Mouse (Mus musculus): ENCODE data around the gene Sox15. TPM values are rescaled to one million over a fixed set of nuclear protein-coding genes. Genes with fewer than 3 reads are reported as not detected.
"Not testable (repeated sequence)": the region's sequence is repeated elsewhere in the genome, so short reads cannot be mapped to it uniquely, and the experiment has no call there.

Gene Sox15
- not detected for total RNA-seq (2021)
- long read RNA-seq, experiment 1: 0 reads
- long read RNA-seq, experiment 2: 0 reads

DNA sequence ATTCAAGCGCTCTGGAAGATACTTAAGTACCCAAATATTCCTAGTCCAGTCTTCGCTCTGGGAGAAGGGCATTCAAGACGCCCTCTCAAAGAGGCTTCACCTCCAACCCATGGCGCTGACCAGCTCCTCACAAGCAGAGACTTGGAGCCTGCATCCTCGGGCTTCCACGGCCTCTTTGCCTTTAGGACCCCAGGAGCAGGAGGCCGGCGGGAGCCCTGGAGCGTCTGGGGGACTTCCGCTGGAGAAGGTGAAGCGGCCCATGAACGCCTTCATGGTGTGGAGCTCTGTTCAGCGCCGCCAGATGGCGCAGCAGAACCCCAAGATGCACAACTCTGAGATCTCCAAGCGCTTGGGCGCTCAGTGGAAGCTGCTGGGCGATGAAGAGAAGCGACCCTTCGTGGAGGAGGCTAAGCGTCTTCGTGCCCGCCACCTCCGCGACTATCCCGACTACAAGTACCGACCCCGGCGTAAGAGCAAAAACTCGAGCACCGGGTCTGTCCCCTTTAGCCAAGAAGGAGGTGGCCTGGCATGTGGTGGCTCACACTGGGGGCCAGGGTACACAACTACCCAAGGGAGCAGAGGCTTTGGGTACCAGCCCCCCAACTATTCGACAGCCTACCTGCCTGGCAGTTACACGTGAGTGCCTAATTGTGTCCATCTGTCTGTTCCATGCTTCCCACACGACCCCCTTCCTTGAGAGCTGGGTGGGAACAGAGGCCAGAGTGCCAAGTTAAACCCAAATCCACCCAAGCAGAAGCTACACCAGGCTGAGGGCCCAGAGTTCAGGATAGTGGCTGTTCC is at the start of gene Sox15:
Gene Sox15, plus strand, starts transcription at position 51 of the 801 bp plus-strand sequence.
- peak; percentile 70 to 80 for DNase-seq
- intact Hi-C loops (cut with DNase I): loop anchor here (1.0 to 2.0 kb wide), 2 partner anchors 25 to 100 kb away; no protein-coding TSS in a partner anchor

DNA sequence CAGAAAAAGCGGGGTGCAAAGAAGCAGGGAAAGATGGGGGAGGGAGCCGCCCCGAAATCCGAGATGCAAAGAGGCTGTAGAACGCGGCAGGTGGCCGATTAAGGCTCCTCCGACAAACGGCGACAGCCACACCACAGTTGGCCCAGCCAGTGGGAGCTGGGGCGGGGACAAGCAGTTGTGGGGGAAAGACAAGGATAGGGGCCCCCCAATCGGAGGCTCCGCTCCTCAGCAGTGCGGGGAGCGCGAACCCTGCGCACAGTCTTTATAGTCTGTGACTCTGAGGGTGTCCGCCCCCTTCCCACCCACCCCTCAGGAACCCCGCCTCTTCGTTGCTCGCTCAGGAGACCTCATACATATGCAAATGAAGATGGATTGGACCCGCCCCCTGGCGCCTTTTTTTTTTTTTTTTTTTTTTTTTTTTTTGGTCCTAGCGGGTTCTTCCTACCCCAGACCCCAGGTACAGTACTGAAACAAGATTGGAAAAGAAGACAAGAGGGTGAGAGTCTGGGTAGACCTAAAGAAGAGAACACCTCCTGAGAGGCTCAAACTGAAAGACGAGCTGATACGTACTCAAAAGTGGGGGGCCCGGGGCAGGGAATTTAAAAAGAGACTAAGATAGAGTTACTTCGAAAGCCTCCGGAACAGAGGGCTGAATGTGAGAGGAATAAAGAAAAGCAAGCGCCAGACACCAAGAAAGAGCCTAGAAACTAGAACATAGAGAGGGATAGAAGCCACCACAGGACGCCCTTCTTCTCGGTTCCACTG is 49.2 kb upstream of the Sox15 start, which contains the start of gene Atp1b2:
Gene Atp1b2, minus strand, starts transcription at position 217 of the 765 bp plus-strand sequence.
- intact Hi-C loops (cut with DNase I): loop anchor here (2.0 kb wide), 1 partner anchor 25 kb away; the partner anchor contains the start of genes Trp53 and Wrap53
- DNase-seq: peak; percentile 71 to 76

DNA sequence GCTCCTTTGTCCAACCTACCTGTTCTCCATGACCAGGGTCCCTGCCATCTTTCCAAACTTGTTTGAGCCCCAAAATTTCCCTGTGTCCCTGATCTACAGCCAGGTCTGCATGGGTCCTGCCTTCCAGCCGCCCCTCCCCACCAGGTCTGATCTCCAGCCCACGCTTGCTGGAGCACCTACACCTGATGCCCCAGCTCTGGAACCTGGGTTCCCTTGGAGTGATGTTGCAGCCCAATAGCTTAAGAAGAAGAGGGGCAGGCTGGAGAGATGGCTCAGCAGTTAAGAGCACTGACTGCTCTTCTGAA is 48.7 kb upstream of the Sox15 start:
- DNase-seq: no peak
- intact Hi-C loops (cut with DNase I): no loop called here

- intact Hi-C loops (cut with DNase I): no loop called here
- DNase-seq: no peak
Measured at GRCm38 (mm10) chr11:69606832-69607231, 48.3 kb upstream of the Sox15 start.

DNA sequence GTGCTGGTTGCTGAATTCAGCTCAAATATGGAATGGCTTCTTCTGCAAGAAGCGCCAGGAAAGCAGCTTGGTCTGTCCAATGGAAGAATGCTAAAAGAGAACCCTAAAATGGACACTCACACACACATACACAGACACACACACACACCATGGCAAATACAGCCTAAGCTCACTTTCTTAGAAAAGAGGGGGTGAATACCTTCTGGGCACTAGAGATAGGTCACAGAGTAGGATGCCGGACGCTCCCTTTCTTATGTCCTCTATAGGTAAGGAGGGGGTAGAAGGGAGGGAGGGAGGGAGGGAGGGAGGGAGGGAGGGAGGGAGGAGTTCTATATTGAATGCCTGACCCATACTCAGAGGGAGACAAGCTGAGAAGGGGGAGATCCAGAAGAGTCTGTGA is 46.6 kb upstream of the Sox15 start:
- intact Hi-C loops (cut with DNase I): no loop called here
- DNase-seq: no peak

GRCm38 (mm10) chr11:69609416-69609815 is 45.7 kb upstream of the Sox15 start:
- DNase-seq: no peak
- intact Hi-C loops (cut with DNase I): no loop called here

GRCm38 (mm10) chr11:69610899-69611298 is 44.2 kb upstream of the Sox15 start:
- intact Hi-C loops (cut with DNase I): no loop called here
- no peak for DNase-seq

- intact Hi-C loops (cut with DNase I): loop anchor here (1.0 to 2.0 kb wide), 2 partner anchors 34 to 67 kb away; no protein-coding TSS in a partner anchor
- DNase-seq: peak; percentile 89 to 95
Measured at GRCm38 (mm10) chr11:69613553-69614256, 41.4 kb upstream of the Sox15 start.

DNA sequence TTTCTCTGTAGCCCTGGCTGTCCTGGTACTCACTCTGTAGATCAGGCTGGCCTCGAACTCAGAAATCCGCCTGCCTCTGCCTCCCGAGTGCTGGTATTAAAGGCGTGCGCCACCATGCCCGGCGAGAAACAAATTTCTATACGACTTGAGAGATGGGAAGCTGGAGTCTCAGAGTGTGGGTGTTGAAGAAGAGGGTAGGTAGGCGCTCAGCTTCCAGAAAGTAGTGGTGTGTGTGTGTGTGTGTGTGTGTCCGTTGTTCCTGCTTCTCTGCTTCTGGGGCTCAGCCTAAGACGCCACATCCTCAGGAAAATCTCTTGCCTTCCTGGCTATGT is 40.9 kb upstream of the Sox15 start:
- intact Hi-C loops (cut with DNase I): loop anchor here (2.0 kb wide), 1 partner anchor 67 kb away; no protein-coding TSS in a partner anchor

GRCm38 (mm10) chr11:69616781-69617180 is 38.3 kb upstream of the Sox15 start:
- intact Hi-C loops (cut with DNase I): no loop called here
- no peak for DNase-seq

More for the DNA sequence above, 40.9 kb upstream of the Sox15 start:
- not testable (repeated sequence) for DNase-seq

DNA sequence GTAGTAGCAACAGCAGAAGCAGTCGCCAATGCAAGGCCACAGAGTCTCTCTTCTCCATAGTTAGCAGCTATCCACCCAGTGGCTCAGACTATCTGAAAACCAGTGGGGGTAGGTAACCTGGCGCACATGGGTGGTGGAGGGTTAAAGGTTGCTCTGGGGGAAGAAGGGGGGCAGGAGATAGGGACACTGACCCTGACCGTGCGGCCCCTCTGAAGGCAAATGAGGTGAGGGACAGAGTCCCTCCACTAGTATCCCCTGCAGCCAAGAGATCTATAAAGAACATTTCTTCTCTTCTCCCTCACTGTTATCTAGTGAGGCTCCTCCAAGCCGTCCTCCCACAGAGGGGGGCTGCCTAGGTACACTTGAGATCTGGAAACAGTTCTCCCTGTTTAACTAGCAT is 37.3 kb upstream of the Sox15 start, which contains the start of gene Shbg:
Gene Shbg, minus strand, starts transcription at position 101 of the 400 bp plus-strand sequence.
- no peak for DNase-seq
- intact Hi-C loops (cut with DNase I): no loop called here

DNA sequence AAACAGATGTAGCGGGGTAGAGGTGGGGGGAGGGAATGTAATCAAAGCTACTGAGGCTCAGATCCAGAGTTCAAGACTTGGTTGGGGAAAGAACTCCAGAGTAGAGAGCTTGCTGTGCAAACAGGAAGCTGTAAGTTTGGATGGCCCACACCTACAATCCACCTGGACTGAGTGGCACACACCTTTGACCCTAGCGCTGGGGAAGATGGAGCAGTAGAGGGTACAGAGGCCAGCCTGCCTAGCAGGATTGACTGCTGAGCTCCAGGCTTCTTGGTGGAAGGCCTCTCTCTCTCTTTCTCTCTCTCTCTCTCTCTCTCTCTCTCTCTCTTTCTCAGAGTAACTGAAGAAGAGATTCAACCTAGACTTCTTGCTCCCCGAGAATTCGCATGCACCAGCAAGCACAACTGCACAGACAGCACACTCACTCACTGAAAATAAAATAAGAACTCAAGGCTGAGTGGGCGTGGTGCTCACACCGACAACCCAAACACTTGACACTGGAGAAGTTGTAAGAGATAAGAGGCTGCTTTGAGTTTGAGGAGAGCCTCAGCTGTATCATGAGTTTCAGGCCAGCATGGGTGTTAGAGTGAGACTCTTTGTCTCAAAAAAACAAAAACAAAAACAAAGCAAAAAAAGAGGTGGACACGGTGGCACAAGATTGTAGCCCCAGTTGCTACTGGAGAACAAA is 34.6 kb upstream of the Sox15 start:
- no peak for DNase-seq
- intact Hi-C loops (cut with DNase I): no loop called here

GRCm38 (mm10) chr11:69621571-69622268 is 33.4 kb upstream of the Sox15 start, which contains the start of gene Sat2:
Gene Sat2 (plus strand): TSS chr11:69622024.
- intact Hi-C loops (cut with DNase I): no loop called here
- peak; percentile 59 to 68 for DNase-seq

GRCm38 (mm10) chr11:69622406-69622805 is 32.7 kb upstream of the Sox15 start:
- intact Hi-C loops (cut with DNase I): no loop called here
- no peak for DNase-seq

GRCm38 (mm10) chr11:69623006-69623405 is 32.1 kb upstream of the Sox15 start:
- intact Hi-C loops (cut with DNase I): no loop called here
- no peak for DNase-seq

DNA sequence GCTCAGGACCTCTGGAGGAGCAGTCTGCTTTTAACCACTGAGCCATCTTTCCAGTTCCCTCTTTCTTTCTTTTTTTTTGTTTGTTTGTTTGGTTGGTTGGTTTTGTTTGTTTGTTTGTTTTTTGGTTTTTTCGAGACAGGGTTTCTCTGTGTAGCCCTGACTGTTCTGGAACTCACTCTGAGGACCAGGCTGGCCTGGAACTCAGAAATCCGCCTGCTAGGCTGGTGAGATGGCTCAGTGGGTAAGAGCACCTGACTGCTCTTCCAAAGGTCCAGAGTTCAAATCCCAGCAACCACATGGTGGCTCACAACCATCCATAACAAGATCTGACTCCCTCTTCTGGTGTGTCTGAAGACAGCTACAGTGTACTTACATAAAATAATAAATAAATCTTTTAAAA is 30.8 kb upstream of the Sox15 start:
- DNase-seq; intact Hi-C loops (cut with DNase I): not testable (repeated sequence)

GRCm38 (mm10) chr11:69628286-69628685 is 26.8 kb upstream of the Sox15 start:
- intact Hi-C loops (cut with DNase I): no loop called here
- peak; percentile 77 to 83 for DNase-seq

GRCm38 (mm10) chr11:69629802-69630201 is 25.3 kb upstream of the Sox15 start:
- DNase-seq: no peak
- intact Hi-C loops (cut with DNase I): loop anchor here (2.0 kb wide), 1 partner anchor 25 kb away; the partner anchor contains the start of gene Sox15

Data from heart, postnatal 14 days (tissue).